Mouse (Mus musculus) hindbrain, postnatal 0 days (tissue): ENCODE data around the gene Gm10322. TPM values are rescaled to one million over a fixed set of nuclear protein-coding genes. Genes with fewer than 3 reads are reported as not detected.
A peak's percentile ranks its signal among the peaks of the same experiment; 100 is the strongest.

Experiments used
- ATAC-seq: fragments of 200-750 bp; cut with Nextera tagmentation; 2 replicates; pipeline ENCODE4 v1.8.0; 2017; ENCODE audit warnings: mild to moderate bottlenecking, moderate TSS enrichment, moderate library complexity
- DNase-seq: peaks from one replicate; pipeline ENCODE4 v3.0.0-alpha.2; 2015; ENCODE audit warnings: low spot score
- H3K27ac ChIP-seq: fragments of 300-500 bp; sonication (generic); 2 replicates; pipeline ENCODE4 v1.5.1; 2014; ENCODE audit warnings: mild to moderate bottlenecking
- H3K27me3 ChIP-seq: fragments of 300-500 bp; sonication (generic); 2 replicates; pipeline ENCODE4 v1.6.1; 2014; ENCODE audit warnings: low read length, mixed read lengths; ENCODE audit not compliant: insufficient read depth
- H3K36me3 ChIP-seq: fragments of 300-500 bp; sonication (generic); 2 replicates; pipeline ENCODE4 v1.6.1; 2014; ENCODE audit warnings: low read length, mixed read lengths; ENCODE audit not compliant: insufficient read depth
- H3K4me1 ChIP-seq: fragments of 300-500 bp; sonication (generic); 2 replicates; pipeline ENCODE4 v1.6.1; 2014; ENCODE audit warnings: antibody characterized with exemption, low read length, mixed read lengths; ENCODE audit not compliant: insufficient read depth
- H3K4me2 ChIP-seq: fragments of 300-500 bp; sonication (generic); 2 replicates; pipeline ENCODE4 v1.6.1; 2014; ENCODE audit warnings: low read depth, mild to moderate bottlenecking, low read length, moderate library complexity, mixed read lengths
- H3K4me3 ChIP-seq: fragments of 300-500 bp; sonication (generic); 2 replicates; pipeline ENCODE4 v1.5.1; 2014; ENCODE audit warnings: low read length
- H3K9ac ChIP-seq: fragments of 300-500 bp; sonication (generic); replicated peaks from 2 replicates; pipeline ENCODE4 v1.6.1; 2014; ENCODE audit warnings: mild to moderate bottlenecking, low read length, moderate library complexity, mixed read lengths
- H3K9me3 ChIP-seq: fragments of 300-500 bp; sonication (generic); 2 replicates; pipeline ENCODE4 v1.6.1; 2016; ENCODE audit warnings: low read length, mixed read lengths
- CTCF ChIP-seq: IDR thresholded peaks from 2 replicates; pipeline ENCODE4 v1.5.1; 2016; ENCODE audit warnings: antibody characterized with exemption, control low read depth, low read depth
- WGBS: fragments of 180-500 bp; shearing (Covaris S2); extraction: QIAGEN DNeasy Blood & Tissue Kit; methylation state at CpG from one replicate; pipeline ENCODE4 v1.1.7; 2014; 5-methylcytosine and 5-hydroxymethylcytosine counted together
- polyA plus RNA-seq: library from polyadenylated mRNA; unstranded; fragments of >200 nt; fragmentation: Nextera tagmentation; extraction: Ambion mirVana; gene quantifications from 2 replicates; pipeline ENCODE4 v1.2.1, GENCODE M21; 2015
- total RNA-seq: library from RNA; depleted of rRNA; stranded (reverse); fragments of >200 nt; gene quantifications from 2 replicates; pipeline ENCODE4 v1.2.3, GENCODE M21; 2014; rRNA removed

Gene Gm10322
- total RNA-seq: not detected in 2 replicates
- not detected in 2 replicates for polyA plus RNA-seq

DNA sequence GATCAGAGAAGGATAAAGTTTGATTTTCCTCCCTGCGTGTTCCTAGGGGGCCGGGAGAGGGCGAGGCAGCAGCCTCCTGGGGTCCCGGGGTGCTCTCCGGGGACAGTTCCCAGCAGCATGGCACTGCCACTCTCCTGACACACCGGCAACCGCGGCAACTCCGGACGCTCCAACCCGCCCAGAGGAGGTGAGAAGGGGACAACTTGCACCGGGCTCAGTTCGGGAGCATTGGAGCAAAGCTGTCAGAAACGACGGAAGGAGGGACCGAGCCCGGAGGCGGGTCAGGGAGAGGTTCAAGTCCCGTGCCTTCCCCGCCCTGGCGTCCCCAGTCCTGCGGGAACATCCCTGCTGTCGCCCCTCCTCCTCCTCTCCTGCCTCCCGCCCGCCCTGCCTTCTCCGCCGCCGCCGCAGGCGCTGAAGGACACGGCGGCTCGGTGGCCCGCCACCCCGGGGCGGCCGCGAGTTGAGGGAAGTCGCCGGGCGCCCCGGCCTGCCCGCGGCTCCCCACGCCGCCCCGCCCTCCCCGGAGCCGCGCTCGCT is at the start of gene Gm10322:
TSS of gene Gm10322 (plus strand) at position 83 of the 540 bp plus-strand sequence.
- Histone ChIP-seq H3K36me3 (no peaks in the 10 kb centered on the region), H3K9ac (peak within 1 kb of the TSS; percentile 93), H3K27ac (peak within 1 kb of the TSS; percentile 88), H3K27me3 (no peaks in the 10 kb centered on the region), H3K4me1 (no peaks in the 10 kb centered on the region), H3K4me2 (peak within 1 kb of the TSS; percentile 74), H3K9me3 (no peaks in the 10 kb centered on the region), H3K4me3 (peak within 1 kb of the TSS; percentile 95)
- TF ChIP-seq CTCF: peak; percentile 47
- ATAC-seq (peak; percentile 87), DNase-seq (peak; percentile 70)
- WGBS: 0% methylated on average over 21 of the region's 51 CpGs

DNA sequence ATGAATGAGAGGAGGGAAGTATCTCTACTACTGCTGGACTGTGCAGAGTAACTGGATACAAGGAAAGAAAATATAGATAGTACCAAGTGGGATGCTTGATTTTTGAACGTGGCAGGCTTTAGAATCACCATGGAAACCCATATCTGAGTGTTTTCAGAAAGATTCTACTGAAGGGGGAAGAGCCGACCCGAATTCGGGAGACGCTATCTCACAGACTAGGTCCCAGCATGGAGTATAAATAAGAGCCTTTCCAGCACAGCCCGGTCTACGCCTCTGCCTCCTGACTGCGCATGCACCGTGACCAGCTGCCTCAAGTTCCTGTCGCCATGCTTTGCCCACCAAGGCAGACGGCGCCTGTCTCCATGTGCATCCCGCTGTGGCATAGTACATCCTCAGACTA is 48.9 kb upstream of the Gm10322 start:
- Histone ChIP-seq H3K9me3 (no peaks in the 10 kb centered on the region), H3K4me2 (no peak overlapping the region), H3K4me1 (no peaks in the 10 kb centered on the region; the same call in 1 of the 2 replicates), H3K36me3 (no peaks in the 10 kb centered on the region), H3K27me3 (no peaks in the 10 kb centered on the region), H3K9ac (no peak overlapping the region), H3K4me3 (no peak overlapping the region), H3K27ac (no peak overlapping the region)
- TF ChIP-seq CTCF: no peak
- 90% methylated on average over 13 of the region's 13 CpGs for WGBS
- no peak for DNase-seq
- no peak for ATAC-seq

DNA sequence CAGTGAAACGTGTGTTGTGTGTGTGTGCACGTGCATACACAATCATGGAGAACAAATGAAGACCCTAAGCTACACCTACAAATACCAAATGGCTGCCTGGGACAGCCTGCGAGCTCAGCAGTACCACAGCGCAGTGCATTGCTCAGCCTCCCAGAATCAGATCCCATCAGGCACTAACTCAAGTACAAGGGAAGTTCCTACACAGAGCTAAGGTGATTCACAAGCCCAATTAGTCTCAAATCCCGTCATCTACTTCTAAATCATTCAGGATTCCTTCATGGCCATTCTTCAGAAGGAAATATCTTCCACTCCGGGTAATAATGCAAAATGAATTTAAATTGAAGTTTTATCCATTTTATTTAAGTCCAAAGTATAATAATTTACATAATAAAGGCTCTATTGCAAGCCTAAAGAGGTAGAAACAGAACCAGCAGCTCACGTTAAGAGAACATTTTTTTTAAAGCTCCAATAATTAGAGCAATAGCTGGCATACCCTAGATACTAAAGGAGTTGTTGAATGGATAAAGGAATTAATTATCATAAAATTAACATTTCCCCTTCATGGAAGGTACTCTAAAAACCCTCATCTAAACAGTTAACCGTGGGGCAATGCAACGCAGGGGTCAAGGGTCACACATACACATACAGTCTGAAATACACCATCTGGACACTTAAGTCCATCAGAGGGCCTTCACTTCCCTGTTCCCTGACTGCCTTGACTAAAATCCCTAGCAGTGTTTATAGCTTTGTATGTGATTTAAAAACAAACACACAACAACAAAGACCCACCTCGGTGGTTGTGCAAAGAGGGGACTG is 47.0 kb upstream of the Gm10322 start:
- Histone ChIP-seq H3K27ac (no peak overlapping the region), H3K4me1 (no peaks in the 10 kb centered on the region), H3K27me3 (no peaks in the 10 kb centered on the region), H3K36me3 (no peaks in the 10 kb centered on the region), H3K4me2 (no peak overlapping the region), H3K9me3 (no peaks in the 10 kb centered on the region), H3K4me3 (no peak overlapping the region), H3K9ac (no peak overlapping the region)
- no peak for TF ChIP-seq CTCF
- WGBS: 65% methylated on average over 10 of the region's 10 CpGs
- no peak for DNase-seq
- no peak for ATAC-seq

DNA sequence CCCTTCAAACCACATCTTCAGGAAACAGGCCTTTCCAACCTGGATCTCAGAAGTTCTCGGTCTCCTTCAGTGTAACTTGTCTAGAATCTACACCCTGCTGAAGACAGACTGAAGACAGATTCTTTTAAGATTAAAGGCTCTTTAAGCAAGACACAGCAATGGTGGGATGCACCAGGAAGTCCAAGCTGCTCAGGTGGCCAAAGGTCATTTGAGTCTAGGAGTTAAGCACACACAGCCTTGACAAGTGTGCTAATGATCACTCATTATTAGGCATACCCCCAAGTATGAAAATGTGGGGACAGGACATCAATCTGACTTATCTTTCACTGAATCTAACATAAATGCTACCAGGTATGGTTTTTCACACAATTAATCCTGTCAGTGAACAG is 46.4 kb upstream of the Gm10322 start:
- DNase-seq (no peak), ATAC-seq (no peak)
- TF ChIP-seq CTCF: no peak
- H3K9ac ChIP-seq: no peak overlapping the region
- H3K4me2 ChIP-seq: no peak overlapping the region
- H3K4me1 ChIP-seq: no peaks in the 10 kb centered on the region
- WGBS: 87% methylated on average over 1 of the region's 1 CpGs
- no peaks in the 10 kb centered on the region for H3K27me3 ChIP-seq
- no peaks in the 10 kb centered on the region for H3K9me3 ChIP-seq
- H3K36me3 ChIP-seq: no peaks in the 10 kb centered on the region
- H3K27ac ChIP-seq: no peak overlapping the region
- H3K4me3 ChIP-seq: no peak overlapping the region

DNA sequence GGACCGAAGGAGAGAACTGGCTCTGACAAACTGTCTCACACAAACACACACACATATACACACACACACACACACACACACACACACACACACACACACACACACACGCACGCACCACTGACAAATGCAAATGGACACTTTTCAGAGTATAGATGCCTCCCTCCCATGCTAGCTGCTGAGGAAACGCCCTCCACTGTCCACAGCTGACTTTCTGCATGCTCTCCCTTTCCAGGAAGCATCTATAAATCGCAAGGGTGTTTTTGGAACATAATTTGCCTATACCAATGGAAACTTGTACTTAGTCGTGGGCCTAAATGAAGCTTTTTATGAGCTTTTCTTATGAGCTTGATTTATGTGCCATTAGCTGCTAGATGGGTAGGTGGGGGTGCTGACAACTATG is 45.5 kb upstream of the Gm10322 start:
- DNase-seq (no peak), ATAC-seq (no peak)
- 87% methylated on average over 6 of the region's 6 CpGs for WGBS

DNA sequence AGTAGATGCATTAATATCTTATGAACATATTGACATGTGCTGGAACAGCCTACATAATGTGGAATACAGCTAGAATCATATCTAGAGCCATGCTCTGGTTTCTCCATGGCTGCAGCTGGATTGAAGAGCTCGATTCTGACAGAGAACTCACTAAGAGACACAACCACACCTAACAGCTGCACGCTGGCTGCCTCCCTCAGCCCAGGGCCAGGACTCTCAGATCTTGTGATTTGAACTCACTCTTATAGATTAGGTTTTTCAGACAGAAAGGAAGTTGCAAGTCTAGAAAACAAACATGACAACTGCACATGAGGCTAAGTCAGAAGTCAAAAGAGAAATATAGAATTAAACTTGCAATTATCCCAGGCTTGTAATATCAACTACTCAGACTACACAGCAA is 45.1 kb upstream of the Gm10322 start:
- ATAC-seq: no peak
- Histone ChIP-seq H3K36me3 (no peaks in the 10 kb centered on the region), H3K4me3 (no peak overlapping the region), H3K27ac (no peak overlapping the region), H3K9me3 (no peaks in the 10 kb centered on the region), H3K9ac (no peak overlapping the region), H3K4me2 (no peak overlapping the region), H3K27me3 (no peaks in the 10 kb centered on the region), H3K4me1 (no peaks in the 10 kb centered on the region)
- 80% methylated on average over 2 of the region's 2 CpGs for WGBS
- DNase-seq: no peak
- TF ChIP-seq CTCF: no peak

More for the DNA sequence above, 45.5 kb upstream of the Gm10322 start:
- H3K9me3 ChIP-seq: no peaks in the 10 kb centered on the region
- H3K4me1 ChIP-seq: no peaks in the 10 kb centered on the region
- no peak overlapping the region for H3K27ac ChIP-seq
- no peak overlapping the region for H3K9ac ChIP-seq
- H3K4me2 ChIP-seq: no peak overlapping the region
- no peaks in the 10 kb centered on the region for H3K36me3 ChIP-seq
- H3K27me3 ChIP-seq: no peaks in the 10 kb centered on the region
- TF ChIP-seq CTCF: no peak
- no peak overlapping the region for H3K4me3 ChIP-seq

DNA sequence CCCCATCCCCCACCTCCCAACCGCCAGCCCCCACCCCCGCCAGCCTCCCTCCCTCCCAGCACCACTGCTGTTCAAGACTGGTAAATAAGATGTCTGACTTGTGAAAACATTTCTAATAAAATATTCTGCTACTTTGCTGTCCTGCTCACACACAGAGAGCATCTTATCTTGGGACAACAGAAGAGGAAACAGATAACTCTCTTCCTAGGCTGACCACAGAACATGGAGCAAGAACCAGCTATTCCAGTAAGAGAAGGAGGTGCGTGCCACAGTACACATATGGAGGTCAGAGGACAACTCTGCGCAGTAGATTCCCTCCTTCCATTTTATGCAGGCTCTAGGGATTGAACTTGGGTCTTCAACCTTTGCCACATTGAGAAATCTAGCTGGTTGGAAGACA is 44.6 kb upstream of the Gm10322 start:
- no peak overlapping the region for H3K4me2 ChIP-seq
- H3K9ac ChIP-seq: no peak overlapping the region
- H3K9me3 ChIP-seq: no peaks in the 10 kb centered on the region
- no peak overlapping the region for H3K27ac ChIP-seq
- DNase-seq (no peak), ATAC-seq (no peak)
- no peaks in the 10 kb centered on the region for H3K27me3 ChIP-seq
- no peaks in the 10 kb centered on the region for H3K4me1 ChIP-seq
- TF ChIP-seq CTCF: no peak
- WGBS: 94% methylated on average over 4 of the region's 4 CpGs
- H3K36me3 ChIP-seq: no peaks in the 10 kb centered on the region
- H3K4me3 ChIP-seq: no peak overlapping the region
